Mouse (Mus musculus) ES-E14 (cell line): ENCODE results near the gene Pusl1.

ENCODE experiments used
- CHD2 ChIP-seq: IDR thresholded peaks from 2 replicates; pipeline ENCODE4 v1.6.1; 2014; ENCODE audit warnings: mild to moderate bottlenecking, low read depth, low read length, inconsistent platforms
- HCFC1 ChIP-seq: IDR thresholded peaks from 2 replicates; pipeline ENCODE4 v1.6.1; 2012; ENCODE audit warnings: low read length, inconsistent platforms, borderline replicate concordance; ENCODE audit not compliant: insufficient read depth
- MAFK ChIP-seq: IDR thresholded peaks from 2 replicates; pipeline ENCODE4 v1.6.1; 2014; ENCODE audit warnings: mild to moderate bottlenecking, low read depth, low read length, inconsistent platforms; ENCODE audit not compliant: insufficient read depth
- ZC3H11A ChIP-seq: IDR thresholded peaks from 2 replicates; pipeline ENCODE4 v1.6.1; 2012; ENCODE audit warnings: low read depth, mild to moderate bottlenecking, inconsistent platforms, low read length, borderline replicate concordance
- ZNF384 ChIP-seq: IDR thresholded peaks from 2 replicates; pipeline ENCODE4 v1.6.1; 2012; ENCODE audit warnings: low read depth, low read length, inconsistent platforms

GRCm38 (mm10) chr4:155868614-155869298 is 22.8 kb downstream of the Pusl1 start:
- no peak for TF ChIP-seq ZNF384
- no peak for TF ChIP-seq ZC3H11A
- no peak for TF ChIP-seq HCFC1
- TF ChIP-seq CHD2 = no peak
- TF ChIP-seq MAFK = no peak
